Mouse (Mus musculus) kidney, embryonic 16.5 days (tissue): ENCODE measurements around the gene Col4a4. TPM values are rescaled to one million over a fixed set of nuclear protein-coding genes. Genes with fewer than 3 reads are reported as not detected.

ENCODE experiments used
- ATAC-seq: fragments of 200-750 bp; cut with Nextera tagmentation; 2 replicates; pipeline ENCODE4 v1.8.0; 2017; ENCODE audit warnings: moderate TSS enrichment; ENCODE audit not compliant: low FRiP score, low TSS enrichment
- H3K27ac ChIP-seq: fragments of 300-500 bp; sonication (generic); 2 replicates; pipeline ENCODE4 v1.5.1; 2014; ENCODE audit warnings: low read length
- H3K27me3 ChIP-seq: fragments of 300-500 bp; sonication (generic); 2 replicates; pipeline ENCODE4 v1.6.1; 2014; ENCODE audit warnings: low read length, control low read depth, mixed read lengths; ENCODE audit not compliant: insufficient read depth
- H3K36me3 ChIP-seq: fragments of 300-500 bp; sonication (generic); 2 replicates; pipeline ENCODE4 v1.6.1; 2014; ENCODE audit warnings: low read length, control low read depth, mixed read lengths; ENCODE audit not compliant: insufficient read depth
- H3K4me1 ChIP-seq: fragments of 300-500 bp; sonication (generic); 2 replicates; pipeline ENCODE4 v1.6.1; 2014; ENCODE audit warnings: low read length, control low read depth, mixed read lengths; ENCODE audit not compliant: insufficient read depth
- H3K4me2 ChIP-seq: fragments of 300-500 bp; sonication (generic); replicated peaks from 2 replicates; pipeline ENCODE4 v1.6.1; 2014; ENCODE audit warnings: low read depth, low read length
- H3K4me3 ChIP-seq: fragments of 300-500 bp; sonication (generic); 2 replicates; pipeline ENCODE4 v1.5.1; 2014; ENCODE audit warnings: mild to moderate bottlenecking, low read length
- H3K9ac ChIP-seq: fragments of 300-500 bp; sonication (generic); replicated peaks from 2 replicates; pipeline ENCODE4 v1.6.1; 2014; ENCODE audit warnings: low read length
- H3K9me3 ChIP-seq: fragments of 300-500 bp; sonication (generic); 2 replicates; pipeline ENCODE4 v1.6.1; 2016; ENCODE audit warnings: low read length, control low read depth
- WGBS: fragments of 180-500 bp; shearing (Covaris S2); extraction: QIAGEN DNeasy Blood & Tissue Kit; methylation state at CpG from one replicate; pipeline ENCODE4 v1.1.7; 2014; 5-methylcytosine and 5-hydroxymethylcytosine counted together
- polyA plus RNA-seq: library from polyadenylated mRNA; unstranded; fragments of >200 nt; fragmentation: Nextera tagmentation; extraction: Ambion mirVana; gene quantifications from 2 replicates; pipeline ENCODE4 v1.2.1, GENCODE M21; 2015

Col4a4 gene
- polyA plus RNA-seq, 1 experiment from 2014 or later, result 4.9 TPM

GRCm38 (mm10) chr1:82619981-82620380 lies 33.3 kb upstream of the Col4a4 start:
- no peak overlapping the region for H3K4me3 ChIP-seq
- no peaks in the 10 kb centered on the region for H3K27me3 ChIP-seq
- no peak overlapping the region for H3K4me2 ChIP-seq
- H3K27ac ChIP-seq, result no peak overlapping the region
- peaks cover 20% of the 10 kb centered on the region for H3K4me1 ChIP-seq
- no peaks in the 10 kb centered on the region for H3K36me3 ChIP-seq
- H3K9ac ChIP-seq, result no peak overlapping the region
- WGBS, result 89% methylated on average over 5 of the region's 5 CpGs
- ATAC-seq, result no peak
- H3K9me3 ChIP-seq, result no peaks in the 10 kb centered on the region

GRCm38 (mm10) chr1:82618592-82618991 lies 31.9 kb upstream of the Col4a4 start:
- Histone ChIP-seq H3K4me1 (peaks cover 20% of the 10 kb centered on the region), H3K27me3 (no peaks in the 10 kb centered on the region), H3K36me3 (no peaks in the 10 kb centered on the region), H3K4me3 (no peak overlapping the region), H3K4me2 (no peak overlapping the region), H3K9me3 (no peaks in the 10 kb centered on the region), H3K27ac (peak overlapping the region; percentile 68), H3K9ac (no peak overlapping the region)
- 71% methylated on average over 5 of the region's 5 CpGs for WGBS
- ATAC-seq, result peak; percentile 57

- Histone ChIP-seq H3K9ac (no peak overlapping the region), H3K9me3 (no peaks in the 10 kb centered on the region), H3K27me3 (no peaks in the 10 kb centered on the region), H3K4me1 (peaks cover 20% of the 10 kb centered on the region), H3K36me3 (no peaks in the 10 kb centered on the region), H3K4me2 (no peak overlapping the region), H3K27ac (peak overlapping the region; percentile 58), H3K4me3 (no peak overlapping the region)
- 33% methylated on average over 5 of the region's 5 CpGs for WGBS
- peak; percentile 54; the same call in 1 of the 2 replicates for ATAC-seq
Measured at GRCm38 (mm10) chr1:82618001-82618400, 31.4 kb upstream of the Col4a4 start.

- no peaks in the 10 kb centered on the region for H3K9me3 ChIP-seq
- WGBS, result 42% methylated on average over 9 of the region's 9 CpGs
- peak; percentile 49; the same call in 1 of the 2 replicates for ATAC-seq
- H3K4me1 ChIP-seq, result peaks cover 17% of the 10 kb centered on the region
- no peaks in the 10 kb centered on the region for H3K36me3 ChIP-seq
- H3K9ac ChIP-seq, result no peak overlapping the region
- H3K4me2 ChIP-seq, result no peak overlapping the region
- no peaks in the 10 kb centered on the region for H3K27me3 ChIP-seq
- H3K4me3 ChIP-seq, result no peak overlapping the region
- peak overlapping the region; percentile 34; the same call in 1 of the 2 replicates for H3K27ac ChIP-seq
Measured at GRCm38 (mm10) chr1:82612061-82612660, 25.5 kb upstream of the Col4a4 start.

- no peak overlapping the region for H3K9ac ChIP-seq
- no peak for ATAC-seq
- H3K9me3 ChIP-seq, result no peaks in the 10 kb centered on the region
- H3K4me2 ChIP-seq, result no peak overlapping the region
- H3K27me3 ChIP-seq, result no peaks in the 10 kb centered on the region
- WGBS, result 67% methylated on average over 9 of the region's 9 CpGs
- H3K27ac ChIP-seq, result no peak overlapping the region
- H3K36me3 ChIP-seq, result no peaks in the 10 kb centered on the region
- H3K4me1 ChIP-seq, result peaks cover 12% of the 10 kb centered on the region; the same call in 1 of the 2 replicates
- H3K4me3 ChIP-seq, result no peak overlapping the region
Measured at GRCm38 (mm10) chr1:82608646-82609262, 22.1 kb upstream of the Col4a4 start.

GRCm38 (mm10) chr1:82605856-82606255 lies 19.2 kb upstream of the Col4a4 start:
- Histone ChIP-seq H3K4me2 (no peak overlapping the region), H3K27ac (peak overlapping the region; percentile 37; the same call in 1 of the 2 replicates)

GRCm38 (mm10) chr1:82605347-82605746 lies 18.7 kb upstream of the Col4a4 start:
- Histone ChIP-seq H3K4me1 (0 out of 2 replicates have a peak, but pooled peaks cover 6% of the 10 kb centered on the region), H3K27ac (no peak overlapping the region; the same call in 1 of the 2 replicates), H3K9me3 (peaks cover under 1% of the 10 kb centered on the region; the same call in 1 of the 2 replicates), H3K27me3 (no peaks in the 10 kb centered on the region), H3K9ac (no peak overlapping the region), H3K4me2 (no peak overlapping the region), H3K4me3 (no peak overlapping the region), H3K36me3 (no peaks in the 10 kb centered on the region)
- ATAC-seq, result no peak
- 87% methylated on average over 7 of the region's 7 CpGs for WGBS

More at GRCm38 (mm10) chr1:82605856-82606255, 19.2 kb upstream of the Col4a4 start:
- Histone ChIP-seq H3K27me3 (no peaks in the 10 kb centered on the region), H3K4me3 (no peak overlapping the region), H3K9ac (no peak overlapping the region), H3K36me3 (no peaks in the 10 kb centered on the region), H3K9me3 (no peaks in the 10 kb centered on the region), H3K4me1 (0 out of 2 replicates have a peak, but pooled peaks cover 6% of the 10 kb centered on the region)
- peak; percentile 59 for ATAC-seq
- WGBS, result 71% methylated on average over 7 of the region's 7 CpGs

GRCm38 (mm10) chr1:82603198-82603950 lies 16.7 kb upstream of the Col4a4 start:
- Histone ChIP-seq H3K4me1 (0 out of 2 replicates have a peak, but pooled peaks cover 6% of the 10 kb centered on the region), H3K27me3 (no peaks in the 10 kb centered on the region), H3K4me2 (no peak overlapping the region), H3K4me3 (no peak overlapping the region), H3K9ac (no peak overlapping the region), H3K27ac (0 out of 2 replicates have a peak overlapping the region, but pooled peaks have one; percentile 1), H3K36me3 (no peaks in the 10 kb centered on the region), H3K9me3 (peaks cover 3% of the 10 kb centered on the region; the same call in 1 of the 2 replicates)
- 62% methylated on average over 7 of the region's 7 CpGs for WGBS
- ATAC-seq, result 0 out of 2 replicates have a peak, but pooled peaks have one; percentile 10

GRCm38 (mm10) chr1:82596864-82597596 lies 10.4 kb upstream of the Col4a4 start:
- Histone ChIP-seq H3K9ac (no peak overlapping the region), H3K27ac (peak overlapping the region; percentile 75), H3K9me3 (peaks cover 3% of the 10 kb centered on the region; the same call in 1 of the 2 replicates), H3K36me3 (no peaks in the 10 kb centered on the region), H3K4me2 (no peak overlapping the region; the same call in 1 of the 2 replicates), H3K4me1 (peaks cover 13% of the 10 kb centered on the region), H3K27me3 (no peaks in the 10 kb centered on the region), H3K4me3 (no peak overlapping the region)
- WGBS, result 25% methylated on average over 6 of the region's 6 CpGs
- peak; percentile 94 for ATAC-seq
